Mouse (Mus musculus) layer of hippocampus, postnatal 10 days (tissue): Measurements from ENCODE around the gene Ccdc113. TPM values are rescaled to one million over a fixed set of nuclear protein-coding genes. Genes with fewer than 3 reads are reported as not detected.

ENCODE experiments used
- DNase-seq, 2 experiments: peaks; one replicate each; pipeline ENCODE4 v3.0.0; 2021; ENCODE audit warnings: low spot score in 2 of 2
- long read RNA-seq: library from polyadenylated mRNA; stranded (forward); transcript quantifications from one replicate; pipeline ENCODE4 v2.0.0, GENCODE M21; 2023
- total RNA-seq, 2 experiments: library from RNA; stranded (reverse); gene quantifications; 2 replicates each; pipeline ENCODE4 v1.2.3; 2021

Gene Ccdc113
- total RNA-seq = 1 to 10 TPM; 1.1 to 2.4 TPM
- long read RNA-seq, partial matches to known transcripts = 0 of 4 reads
- long read RNA-seq, other reads (novel, unspliced or antisense) = 0 of 4 reads

DNA sequence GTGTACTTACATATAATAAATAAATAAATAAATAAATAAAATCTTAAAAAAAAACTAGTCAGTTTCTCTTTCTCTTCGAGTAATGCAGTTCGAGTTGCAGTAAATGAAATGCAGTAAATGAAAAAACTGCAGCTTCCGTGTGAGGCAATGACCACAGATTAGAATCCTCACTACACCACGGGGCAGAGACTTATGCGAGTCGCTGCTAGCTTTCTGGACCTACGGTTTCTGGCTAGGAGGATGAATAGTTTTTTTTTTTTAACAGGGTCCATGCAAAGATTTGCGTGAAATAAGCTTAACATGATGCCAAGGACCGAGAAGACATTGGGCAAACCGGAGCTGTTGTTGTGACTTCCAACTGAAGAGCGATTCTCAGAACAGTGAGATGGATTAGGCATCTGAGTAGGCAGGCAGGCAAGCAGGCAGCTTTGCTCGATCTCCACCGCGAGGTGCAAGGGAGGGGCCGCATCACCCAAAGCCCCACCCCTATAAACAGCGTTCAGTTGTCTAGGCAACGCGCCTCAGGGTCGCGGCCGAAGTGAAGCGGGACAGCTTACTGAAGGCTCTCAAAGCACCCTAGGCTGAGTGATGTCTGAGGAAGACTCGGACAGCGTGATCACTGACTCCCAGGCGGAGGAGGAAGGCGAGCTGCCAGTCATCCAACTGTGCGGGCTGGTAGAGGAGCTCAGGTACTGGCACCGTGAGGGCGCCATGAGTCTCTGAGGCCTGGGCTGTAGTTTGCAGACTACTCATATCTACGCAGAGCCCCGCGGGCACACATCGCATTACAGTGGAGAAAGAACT lies at the start of gene Ccdc113:
Gene Ccdc113, plus strand, starts transcription at position 502 of the 804 bp plus-strand sequence.
- DNase-seq = peak; percentile 52 to 64

DNA sequence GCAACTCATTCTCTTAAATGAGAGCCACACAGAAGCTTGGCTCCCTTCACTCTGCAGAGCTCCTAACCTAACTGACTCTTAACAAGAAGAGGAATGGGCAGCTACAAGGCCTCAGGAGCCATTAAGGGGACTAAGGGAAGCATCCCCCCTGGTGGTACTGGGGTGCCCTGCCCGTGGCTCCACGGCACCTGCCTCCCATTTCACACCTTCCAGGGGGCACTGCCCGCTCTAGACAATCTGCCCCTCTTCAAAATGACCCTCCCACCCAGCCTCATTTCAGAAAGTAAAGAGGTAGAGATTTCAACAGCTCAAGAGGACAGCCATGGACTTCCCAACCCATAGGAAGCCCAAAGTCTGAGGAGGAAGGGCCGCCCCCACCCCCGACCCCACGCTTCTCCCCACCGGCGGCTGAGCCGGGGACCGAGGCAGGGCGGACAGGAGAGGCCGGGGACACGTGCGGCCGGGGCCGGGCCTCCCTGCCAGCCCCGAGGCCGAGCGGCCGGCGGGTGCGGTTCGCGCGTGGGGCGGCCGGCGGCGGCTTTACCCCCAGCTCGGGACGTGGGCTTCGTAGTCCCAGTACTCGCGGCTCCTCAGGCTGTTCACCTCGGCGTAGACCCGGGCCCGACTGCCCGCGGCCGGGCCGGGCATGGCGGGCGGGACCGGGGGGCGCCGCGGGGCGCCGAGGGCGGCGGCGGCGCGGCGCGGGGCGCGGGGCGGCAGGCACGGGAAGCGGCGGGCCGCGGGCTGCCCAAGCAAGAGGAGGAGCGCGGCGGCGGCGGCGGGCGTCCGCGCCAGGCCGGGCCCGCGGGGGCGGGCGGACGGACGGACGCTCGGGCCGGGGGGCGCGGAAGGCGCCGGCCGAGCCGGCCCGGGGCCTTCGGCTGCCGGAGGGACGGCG lies 45.8 kb upstream of the Ccdc113 start:
- DNase-seq = peak in 1 of 2 experiments; percentile 20

DNA sequence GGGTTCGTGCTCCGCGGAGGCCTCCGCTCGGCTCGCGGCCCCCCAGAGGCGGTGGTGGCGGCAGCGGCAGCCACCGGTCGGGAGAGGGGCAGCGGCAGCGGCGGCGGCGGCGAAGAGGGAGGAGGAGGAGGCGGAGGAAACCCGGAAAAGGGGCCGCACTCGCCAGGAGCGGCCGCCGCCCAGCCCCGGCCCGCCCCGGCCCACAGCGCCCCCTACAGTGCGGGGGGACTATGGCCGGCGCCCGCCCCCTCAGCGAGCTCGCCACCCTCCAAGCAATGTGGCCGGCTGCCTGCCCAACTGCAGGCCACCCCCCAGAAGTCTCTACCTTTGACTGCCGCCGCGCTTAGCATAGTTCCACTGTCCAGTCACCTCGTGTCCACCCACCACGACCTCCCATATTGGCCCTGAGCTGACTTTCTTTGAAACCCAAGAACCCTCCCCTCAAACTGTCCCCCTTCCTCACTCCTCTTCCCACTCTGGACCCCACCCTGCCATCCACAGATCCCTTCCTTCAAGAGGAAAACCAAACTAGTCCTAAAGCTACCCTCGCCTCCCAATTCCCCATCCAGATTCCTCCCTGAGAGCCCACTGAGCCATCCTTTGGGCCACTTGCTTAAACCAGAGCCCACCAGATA lies 45.1 kb upstream of the Ccdc113 start:
- peak; percentile 84 to 93 for DNase-seq

DNA sequence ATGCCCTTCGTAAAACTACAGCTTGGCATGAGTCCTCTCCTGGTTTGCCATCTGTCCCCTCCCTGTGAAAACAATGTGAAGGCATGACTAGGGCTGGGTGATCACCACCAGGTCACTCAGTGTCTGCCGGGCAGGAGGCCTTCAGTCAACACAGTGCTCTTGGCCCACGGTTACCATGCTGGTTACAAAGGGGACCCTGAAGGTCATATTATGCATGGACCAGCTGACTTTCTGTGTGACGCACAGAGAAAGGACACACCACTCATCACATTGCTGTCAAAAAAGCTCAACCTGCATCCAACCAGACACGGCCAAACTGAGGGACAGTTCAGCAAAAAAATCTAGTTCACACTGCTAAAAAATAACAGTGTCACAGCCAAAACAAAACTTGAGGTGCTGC lies 43.9 kb upstream of the Ccdc113 start, which contains the start of gene Csnk2a2:
Gene Csnk2a2, minus strand, starts transcription at position 34 of the 400 bp plus-strand sequence.
- no peak for DNase-seq

DNA sequence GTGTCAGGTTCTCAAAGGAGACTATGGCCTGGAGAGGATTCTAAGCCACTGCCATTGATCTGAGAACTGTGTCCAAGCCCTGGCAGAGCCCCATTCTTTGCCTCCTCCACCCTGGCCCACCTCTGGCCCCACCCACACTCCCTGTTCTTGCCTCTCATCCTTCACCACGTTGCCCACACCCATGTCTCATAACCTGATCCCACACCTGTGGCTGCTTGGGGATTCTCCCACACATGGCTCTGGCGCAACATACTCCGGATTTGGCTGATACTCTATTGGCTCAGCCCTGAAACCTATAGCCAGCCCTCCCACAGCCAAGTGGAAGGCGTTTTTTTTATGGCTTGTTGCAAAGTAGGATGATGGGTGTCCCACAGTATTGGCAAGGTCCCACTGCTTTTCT lies 41.8 kb upstream of the Ccdc113 start:
- no peak for DNase-seq

DNA sequence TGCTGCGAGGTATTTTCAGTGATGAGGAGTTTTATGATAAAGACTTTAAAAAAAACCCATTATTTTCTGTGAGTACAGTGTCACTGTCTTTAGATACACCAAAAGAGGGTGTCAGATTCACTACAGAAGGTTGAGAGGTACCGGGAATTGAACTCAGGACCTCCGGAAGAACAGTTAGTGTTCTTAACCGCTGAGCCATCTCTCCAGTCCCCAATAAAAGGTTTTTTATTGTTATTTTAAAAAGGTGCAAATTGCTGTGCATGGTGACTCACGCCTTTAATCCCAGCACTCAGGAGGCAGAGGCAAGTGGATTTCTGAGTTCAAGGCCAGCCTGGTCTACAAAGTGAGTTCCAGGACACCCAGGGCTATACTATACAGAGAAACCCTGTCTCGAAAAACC lies 38.4 kb upstream of the Ccdc113 start:
- DNase-seq = no peak

DNA sequence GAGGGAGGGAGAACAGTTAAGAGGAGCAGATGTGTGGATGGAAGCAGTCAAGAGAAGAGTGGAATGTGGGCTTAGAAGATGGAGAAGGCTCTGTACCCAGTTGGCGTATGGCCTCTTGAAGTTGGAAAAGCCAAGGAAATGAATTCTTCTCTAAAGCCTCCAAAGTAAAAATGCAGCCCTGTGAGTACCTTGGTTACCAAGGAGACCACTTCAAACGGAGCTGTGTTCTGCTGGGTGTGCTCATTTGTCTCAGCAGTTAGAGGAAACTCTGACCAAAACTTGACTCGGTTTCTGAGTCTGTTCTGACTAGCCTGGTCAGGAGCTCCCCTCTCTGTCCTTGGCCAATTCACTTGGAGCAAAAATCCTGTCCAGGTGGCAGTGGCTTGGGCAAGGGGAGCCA lies 37.5 kb upstream of the Ccdc113 start:
- no peak for DNase-seq

DNA sequence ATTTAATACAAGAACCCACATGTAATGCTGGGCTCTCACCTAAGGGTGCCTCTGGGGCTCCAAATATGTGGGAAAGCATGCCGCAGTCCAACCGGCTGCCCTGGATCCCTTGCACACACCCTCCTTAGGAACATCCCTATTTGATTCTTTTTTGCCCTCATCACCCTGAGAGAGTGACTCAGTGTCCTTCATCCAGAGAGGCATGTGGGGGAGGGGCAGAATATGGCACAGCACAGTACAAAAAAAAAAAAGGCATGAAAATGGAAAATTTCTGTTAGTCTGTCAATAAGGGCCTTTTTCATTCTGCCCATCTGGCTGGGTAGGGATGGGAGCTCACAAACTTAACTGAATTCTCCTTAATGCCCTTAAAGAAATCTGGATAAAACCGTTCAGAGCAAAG lies 36.1 kb upstream of the Ccdc113 start:
- no peak for DNase-seq

DNA sequence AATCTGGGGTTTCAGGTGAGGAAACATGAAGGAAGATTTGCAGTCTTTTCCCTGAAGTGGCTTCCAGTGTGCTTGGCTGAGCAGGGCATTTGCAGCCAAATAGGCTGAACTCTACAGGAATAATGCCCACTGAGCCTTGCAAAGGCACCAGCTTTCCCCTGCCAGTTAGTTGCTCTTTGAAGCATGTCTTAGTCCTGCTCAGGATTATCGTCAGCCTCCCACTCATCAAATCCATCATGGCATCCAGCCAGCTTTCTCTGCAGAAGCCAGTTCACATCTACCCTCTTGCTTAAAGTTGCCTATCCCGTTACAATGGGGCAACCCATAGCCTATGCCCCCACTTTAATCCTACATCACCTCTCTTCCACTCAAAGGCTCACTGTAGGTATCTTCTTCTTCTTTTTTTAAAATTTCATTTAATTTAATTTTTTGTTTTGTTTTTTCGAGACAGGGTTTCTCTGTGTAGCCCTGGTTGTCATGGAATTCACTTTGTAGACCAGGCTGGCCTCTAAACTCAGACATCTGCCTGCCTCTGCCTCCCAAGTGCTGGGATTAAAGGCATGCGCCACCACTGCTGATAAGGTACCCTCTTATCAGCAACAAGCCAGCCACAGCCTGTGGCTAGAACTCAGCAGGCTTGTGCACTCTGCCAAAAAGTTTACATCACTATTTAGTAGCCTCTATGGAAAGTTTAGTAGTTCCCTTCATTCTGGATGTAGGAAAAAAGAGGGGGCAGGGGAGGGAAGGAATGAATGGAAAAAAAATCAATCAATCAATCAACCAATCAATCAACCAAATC lies 34.4 kb upstream of the Ccdc113 start:
- no peak for DNase-seq

DNA sequence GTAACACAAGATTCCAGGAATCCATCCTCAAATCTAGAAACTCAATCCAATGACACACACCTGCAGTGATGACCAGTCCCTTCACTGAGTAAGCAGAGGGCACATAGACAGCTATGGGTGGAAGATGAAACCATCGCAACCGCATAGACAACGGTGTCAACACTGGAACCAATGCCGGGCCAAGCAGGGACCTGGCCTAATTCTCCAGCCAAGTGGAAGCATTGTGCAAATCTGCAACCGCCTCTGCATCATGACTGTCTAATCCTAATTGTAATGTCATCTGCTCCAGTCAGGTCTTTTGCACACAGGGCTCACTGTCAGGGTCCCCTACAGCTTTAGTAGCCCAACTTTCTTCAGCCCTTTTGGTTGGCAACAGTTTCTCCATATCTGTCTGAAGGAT lies 33.4 kb upstream of the Ccdc113 start:
- DNase-seq = no peak

DNA sequence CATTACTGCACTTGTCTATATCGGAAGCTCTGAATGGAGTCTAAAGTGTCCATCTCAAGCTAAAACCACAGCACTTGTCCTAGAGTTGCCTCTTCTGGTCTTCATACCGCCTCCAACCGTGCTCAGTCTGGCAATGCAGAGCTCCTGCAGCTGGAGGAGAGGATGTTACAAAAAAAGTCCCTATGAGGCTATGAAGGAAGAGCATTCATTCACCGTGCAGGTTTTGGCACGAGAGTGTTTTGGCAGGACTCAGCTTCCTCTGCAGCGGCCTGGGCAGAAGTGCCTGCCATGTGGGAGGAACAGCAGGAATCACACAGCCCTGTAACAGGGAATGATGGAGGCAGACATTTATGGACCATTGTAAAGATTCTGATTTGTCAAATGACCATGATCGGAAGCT lies 31.5 kb upstream of the Ccdc113 start:
- peak; percentile 32 to 36 for DNase-seq

DNA sequence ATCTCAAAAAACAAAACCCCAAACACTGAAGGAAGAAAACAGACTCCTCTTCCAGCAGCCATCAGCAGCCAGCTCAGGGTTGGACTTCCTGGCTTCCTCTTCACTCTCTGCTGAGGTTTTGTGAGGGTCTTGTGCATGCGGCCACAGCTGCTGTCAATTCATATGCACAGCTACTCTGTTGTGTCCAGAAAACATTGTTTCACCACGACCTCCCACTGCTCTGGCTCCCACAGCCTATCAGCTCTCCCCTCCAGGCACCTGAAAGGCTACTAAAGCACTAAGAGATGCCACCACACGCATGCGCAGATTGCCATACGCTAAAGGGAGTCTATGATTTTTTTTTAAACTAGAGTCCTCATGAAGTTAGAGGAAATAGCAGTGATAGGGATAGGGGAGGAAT lies 29.1 kb upstream of the Ccdc113 start:
- no peak for DNase-seq

DNA sequence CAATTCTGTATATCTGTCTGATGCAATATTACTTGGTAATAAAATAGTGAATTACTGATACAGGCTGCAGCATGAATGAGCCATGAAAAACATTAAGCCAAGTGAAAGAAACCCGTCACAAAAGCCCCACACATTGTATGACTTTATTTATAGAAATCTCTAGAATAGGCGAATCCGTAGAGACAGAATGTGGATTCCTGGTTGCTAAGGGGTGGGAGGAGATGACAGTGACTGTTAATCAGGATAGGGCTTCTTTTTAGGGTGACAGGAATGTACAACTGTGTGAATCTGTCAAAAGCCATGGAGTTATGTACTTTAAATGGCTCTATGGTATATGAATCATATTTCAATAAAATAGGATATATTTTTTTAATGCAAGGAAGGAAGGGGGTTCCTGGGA lies 28.3 kb upstream of the Ccdc113 start:
- no peak for DNase-seq

DNA sequence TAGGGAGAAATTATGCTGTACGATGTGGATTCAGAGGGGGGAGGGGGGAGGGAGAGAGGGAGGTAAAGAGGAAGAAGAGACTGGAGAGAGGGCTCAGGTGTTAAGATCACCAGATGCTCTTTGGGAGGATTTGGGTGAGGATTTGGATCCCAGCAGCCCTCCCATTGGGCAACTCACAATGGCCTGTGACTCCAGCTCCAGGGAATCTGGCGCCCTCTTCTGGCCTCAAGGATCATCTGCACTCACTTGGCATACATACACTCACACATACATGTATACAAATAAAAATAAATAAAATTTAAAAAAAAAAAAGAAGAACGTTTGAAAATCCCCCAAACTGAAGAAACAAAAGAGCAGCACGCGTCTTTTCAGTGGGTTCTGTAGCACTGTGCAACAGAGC lies 27.6 kb upstream of the Ccdc113 start:
- DNase-seq = no peak

DNA sequence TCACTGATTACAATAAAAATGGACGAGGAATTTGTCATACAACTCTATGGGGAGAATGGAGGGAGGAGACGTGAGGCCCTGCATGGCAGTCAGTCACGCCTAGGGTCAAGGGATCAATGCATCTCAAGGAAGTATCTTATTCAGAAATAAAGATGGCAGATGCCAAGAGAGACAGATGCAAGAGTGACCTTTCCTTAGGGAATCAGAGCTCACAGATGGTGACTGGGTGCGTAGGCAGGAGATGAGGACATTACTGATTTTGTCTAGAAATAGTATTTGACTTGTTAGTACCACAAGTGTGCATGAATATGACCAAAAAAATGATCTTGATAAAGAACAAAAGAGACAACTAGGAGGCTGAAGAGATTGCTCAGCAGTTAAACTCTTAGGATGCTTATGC lies 21.6 kb upstream of the Ccdc113 start:
- no peak for DNase-seq

DNA sequence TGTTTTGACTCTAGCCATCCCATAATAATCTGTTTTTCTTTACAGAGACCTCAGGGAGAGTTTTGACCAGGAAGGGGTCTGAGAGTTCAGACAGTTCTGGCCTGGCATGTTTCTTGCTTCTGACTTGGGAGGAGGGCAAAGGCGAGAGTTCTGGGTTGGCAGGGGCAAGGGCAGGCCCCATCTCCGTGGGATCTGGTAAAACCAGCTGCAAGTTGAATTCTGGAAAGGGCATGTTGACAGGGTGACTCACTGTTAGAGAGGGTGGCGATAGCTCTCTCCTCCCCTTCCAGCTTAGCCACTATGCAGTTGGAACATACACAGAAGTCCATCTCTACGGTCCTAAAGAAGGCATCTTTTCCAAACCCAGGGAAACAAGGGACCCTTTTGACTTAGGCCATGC lies 20.7 kb upstream of the Ccdc113 start:
- DNase-seq = no peak

DNA sequence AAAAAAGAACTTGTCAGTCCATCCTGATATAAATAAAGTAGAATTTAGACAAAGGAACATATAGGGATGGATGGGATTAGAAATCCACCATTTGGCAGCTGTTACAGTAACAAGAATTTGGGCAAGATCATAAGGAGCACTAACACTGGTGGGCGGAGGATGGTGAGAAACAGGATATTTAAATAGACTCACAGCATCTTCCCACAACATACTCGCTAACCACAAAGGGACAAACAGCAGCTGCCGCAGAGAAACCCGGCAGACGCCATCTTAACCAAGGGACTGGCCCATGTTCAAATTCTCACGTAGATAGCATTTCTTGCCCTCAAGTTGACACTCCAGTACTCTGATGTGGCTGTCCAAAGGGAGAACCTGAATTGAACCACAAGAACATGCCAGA lies 17.0 kb upstream of the Ccdc113 start:
- DNase-seq = no peak

DNA sequence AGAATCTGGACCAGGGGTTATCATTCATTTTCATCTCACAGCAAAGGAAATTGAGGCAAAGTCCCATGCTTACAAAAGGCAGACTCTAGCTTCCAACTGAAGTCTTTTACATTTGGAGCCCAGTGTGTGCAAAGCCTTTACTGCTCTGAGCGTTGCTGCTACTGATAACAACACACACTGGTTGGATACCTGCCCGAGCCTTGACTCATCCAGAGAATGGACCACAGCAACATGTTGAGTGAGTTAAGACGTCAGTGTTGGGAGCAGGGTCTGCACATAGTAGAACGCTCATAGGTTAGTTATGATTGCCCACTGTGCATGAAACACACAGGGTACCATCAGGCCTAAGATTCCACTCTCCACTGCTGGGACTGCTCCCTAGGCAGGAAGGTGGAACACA lies 9.9 kb upstream of the Ccdc113 start:
- DNase-seq = no peak

DNA sequence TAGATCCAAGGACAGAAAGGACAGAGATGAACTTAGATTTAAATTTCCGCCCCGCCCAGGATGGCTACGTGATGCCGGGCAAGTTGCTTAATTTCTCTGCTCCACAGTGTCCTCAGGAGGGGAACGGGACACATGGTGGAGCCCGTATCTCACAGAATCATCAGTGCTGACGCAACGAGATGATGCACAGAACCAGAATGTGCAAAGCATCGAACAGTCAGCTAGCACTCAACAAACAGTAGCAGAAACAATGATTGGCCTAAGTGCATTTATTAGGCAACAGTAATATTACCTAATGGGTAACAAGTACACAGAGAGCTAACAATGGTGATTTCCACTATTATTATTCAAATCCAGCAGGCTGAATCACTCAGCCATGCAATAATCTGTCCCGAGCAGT lies 5.7 kb upstream of the Ccdc113 start:
- no peak for DNase-seq

DNA sequence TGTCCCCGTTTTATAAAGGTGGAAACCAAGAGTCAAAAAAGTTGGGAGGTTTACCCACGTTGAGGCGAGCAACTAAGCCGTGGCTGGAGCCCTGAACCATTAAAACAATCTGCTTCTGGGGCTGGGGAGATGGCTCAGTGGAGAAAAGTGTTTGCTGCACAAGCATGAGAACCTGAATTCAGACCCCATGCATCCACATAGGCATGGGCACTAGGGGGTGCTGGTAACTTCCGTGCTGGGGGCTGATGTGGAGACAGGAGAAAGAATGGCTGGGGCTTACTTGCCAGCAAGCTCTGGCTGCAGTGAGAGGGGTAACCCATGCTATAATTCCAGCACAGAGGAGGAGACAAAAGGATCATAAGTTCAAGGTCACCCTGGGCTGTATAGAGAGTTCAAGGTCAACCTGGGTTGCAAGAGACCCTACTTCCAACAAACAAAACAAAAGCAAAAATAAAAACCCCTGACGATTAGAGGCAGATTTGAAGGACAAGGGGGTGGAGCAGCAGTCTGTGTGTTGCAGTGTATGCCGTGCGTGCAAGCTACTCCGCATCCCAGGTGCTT lies 5.1 kb upstream of the Ccdc113 start:
- DNase-seq = no peak

DNA sequence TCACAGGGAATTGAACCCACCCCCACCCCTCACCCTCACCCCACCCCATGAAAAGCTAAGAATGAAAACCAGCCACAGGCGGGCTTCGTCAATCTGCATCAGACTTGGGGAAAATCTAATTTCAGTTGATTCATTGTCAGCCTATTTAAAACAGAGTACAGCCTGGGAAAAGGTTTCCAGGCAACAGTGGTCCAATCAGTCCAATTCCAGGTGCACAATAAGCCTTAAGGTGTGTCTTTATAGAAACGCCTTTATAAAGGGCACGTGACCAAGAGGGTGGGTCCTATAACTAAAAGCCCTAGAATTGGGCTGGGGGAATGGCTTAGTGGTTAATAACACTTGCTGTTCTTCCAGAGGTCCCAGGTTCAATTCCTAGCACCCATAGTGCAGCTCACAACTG lies 1.7 kb upstream of the Ccdc113 start:
- DNase-seq = no peak
